Mouse (Mus musculus): Measurements from ENCODE around the gene Clba1. TPM values are rescaled to one million over a fixed set of nuclear protein-coding genes. Genes with fewer than 3 reads are reported as not detected.

Gene Clba1
- 0.63 and 1.7 TPM in 2 replicates for polyA plus RNA-seq (2012; ENCODE audit: insufficient read depth, insufficient read length, missing spikeins)

GRCm38 (mm10) chr12:112808587-112809364, at the start of gene Clba1:
Gene Clba1, plus strand, starts transcription at chr12:112808937.
- H3K27ac ChIP-seq (replicated peaks; ENCODE audit: low read depth, low read length): no peak within 1 kb of the TSS
- no peaks in the 10 kb centered on the region; the same call in 1 of the 2 replicates for H3K4me1 ChIP-seq (ENCODE audit: control insufficient read depth, insufficient read depth, insufficient read length, low read length)
- H3K4me3 ChIP-seq (ENCODE audit: insufficient read depth, low read depth, low read length): peak within 1 kb of the TSS; percentile 66

- H3K27ac ChIP-seq (replicated peaks; ENCODE audit: low read depth, low read length): no peak overlapping the region
- H3K4me3 ChIP-seq (ENCODE audit: insufficient read depth, low read depth, low read length): no peak overlapping the region
- H3K4me1 ChIP-seq (ENCODE audit: control insufficient read depth, insufficient read depth, insufficient read length, low read length): no peaks in the 10 kb centered on the region
Measured at GRCm38 (mm10) chr12:112759471-112759870, 49.3 kb upstream of the Clba1 start.

GRCm38 (mm10) chr12:112760154-112760926, 48.4 kb upstream of the Clba1 start, which contains the start of gene Pld4:
Gene Pld4, plus strand, starts transcription at chr12:112760655.
- Histone ChIP-seq H3K4me1 (ENCODE audit: control insufficient read depth, insufficient read depth, insufficient read length, low read length) (no peaks in the 10 kb centered on the region), H3K27ac (replicated peaks; ENCODE audit: low read depth, low read length) (peak within 1 kb of the TSS; percentile 89), H3K4me3 (ENCODE audit: insufficient read depth, low read depth, low read length) (peak within 1 kb of the TSS; percentile 39)

GRCm38 (mm10) chr12:112761411-112761810, 47.3 kb upstream of the Clba1 start:
- H3K4me1 ChIP-seq (ENCODE audit: control insufficient read depth, insufficient read depth, insufficient read length, low read length): no peaks in the 10 kb centered on the region

GRCm38 (mm10) chr12:112762018-112762417, 46.7 kb upstream of the Clba1 start:
- Histone ChIP-seq H3K4me3 (ENCODE audit: insufficient read depth, low read depth, low read length) (peak overlapping the region; percentile 43), H3K27ac (replicated peaks; ENCODE audit: low read depth, low read length) (peak overlapping the region; percentile 89)

More at GRCm38 (mm10) chr12:112761411-112761810, 47.3 kb upstream of the Clba1 start:
- Histone ChIP-seq H3K27ac (replicated peaks; ENCODE audit: low read depth, low read length) (peak overlapping the region; percentile 89), H3K4me3 (ENCODE audit: insufficient read depth, low read depth, low read length) (peak overlapping the region; percentile 39)

DNA sequence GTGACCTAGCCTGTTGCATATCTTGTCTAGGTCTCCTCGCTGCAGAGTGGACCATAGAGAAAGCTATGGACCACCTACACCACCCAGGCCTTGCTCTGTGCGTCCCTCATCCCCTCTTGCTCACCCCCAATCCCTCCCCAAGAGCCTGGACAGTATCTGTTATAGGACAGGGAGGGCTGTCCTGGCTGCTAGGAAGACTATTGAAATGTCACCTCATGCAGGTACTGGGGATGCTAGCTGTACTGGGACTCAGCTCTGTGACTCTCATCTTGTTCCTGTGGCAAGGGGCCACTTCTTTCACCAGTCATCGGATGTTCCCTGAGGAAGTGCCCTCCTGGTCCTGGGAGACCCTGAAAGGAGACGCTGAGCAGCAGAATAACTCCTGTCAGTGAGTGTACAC, 45.6 kb upstream of the Clba1 start:
- no peak overlapping the region for H3K4me3 ChIP-seq (ENCODE audit: insufficient read depth, low read depth, low read length)
- no peak overlapping the region for H3K27ac ChIP-seq (replicated peaks; ENCODE audit: low read depth, low read length)
- H3K4me1 ChIP-seq (ENCODE audit: control insufficient read depth, insufficient read depth, insufficient read length, low read length): no peaks in the 10 kb centered on the region

More at GRCm38 (mm10) chr12:112762018-112762417, 46.7 kb upstream of the Clba1 start:
- no peaks in the 10 kb centered on the region for H3K4me1 ChIP-seq (ENCODE audit: control insufficient read depth, insufficient read depth, insufficient read length, low read length)

GRCm38 (mm10) chr12:112764141-112764540, 44.6 kb upstream of the Clba1 start:
- no peak overlapping the region for H3K4me3 ChIP-seq (ENCODE audit: insufficient read depth, low read depth, low read length)
- H3K27ac ChIP-seq (replicated peaks; ENCODE audit: low read depth, low read length): no peak overlapping the region
- no peaks in the 10 kb centered on the region for H3K4me1 ChIP-seq (ENCODE audit: control insufficient read depth, insufficient read depth, insufficient read length, low read length)

DNA sequence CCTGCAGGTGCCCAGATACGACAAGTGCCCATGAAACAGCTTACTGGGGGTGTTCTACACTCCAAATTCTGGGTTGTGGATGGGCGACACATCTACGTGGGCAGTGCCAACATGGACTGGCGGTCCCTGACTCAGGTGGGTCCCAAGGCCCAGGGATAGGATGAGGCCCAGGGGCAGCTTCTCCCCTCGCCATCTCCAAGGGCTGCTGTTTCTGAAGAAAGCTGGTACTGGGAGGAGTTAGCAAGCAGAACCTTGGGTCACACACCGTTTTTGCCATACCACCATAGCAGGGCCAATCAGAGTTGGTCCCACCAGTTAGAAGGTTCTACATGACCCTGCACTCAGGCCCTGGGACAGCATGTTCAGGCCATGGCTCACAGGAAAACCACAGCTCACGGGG, 43.7 kb upstream of the Clba1 start:
- H3K27ac ChIP-seq (replicated peaks; ENCODE audit: low read depth, low read length): no peak overlapping the region
- H3K4me3 ChIP-seq (ENCODE audit: insufficient read depth, low read depth, low read length): no peak overlapping the region
- no peaks in the 10 kb centered on the region for H3K4me1 ChIP-seq (ENCODE audit: control insufficient read depth, insufficient read depth, insufficient read length, low read length)

GRCm38 (mm10) chr12:112766586-112766985, 42.2 kb upstream of the Clba1 start:
- Histone ChIP-seq H3K4me1 (ENCODE audit: control insufficient read depth, insufficient read depth, insufficient read length, low read length) (no peaks in the 10 kb centered on the region), H3K27ac (replicated peaks; ENCODE audit: low read depth, low read length) (no peak overlapping the region), H3K4me3 (ENCODE audit: insufficient read depth, low read depth, low read length) (no peak overlapping the region)

DNA sequence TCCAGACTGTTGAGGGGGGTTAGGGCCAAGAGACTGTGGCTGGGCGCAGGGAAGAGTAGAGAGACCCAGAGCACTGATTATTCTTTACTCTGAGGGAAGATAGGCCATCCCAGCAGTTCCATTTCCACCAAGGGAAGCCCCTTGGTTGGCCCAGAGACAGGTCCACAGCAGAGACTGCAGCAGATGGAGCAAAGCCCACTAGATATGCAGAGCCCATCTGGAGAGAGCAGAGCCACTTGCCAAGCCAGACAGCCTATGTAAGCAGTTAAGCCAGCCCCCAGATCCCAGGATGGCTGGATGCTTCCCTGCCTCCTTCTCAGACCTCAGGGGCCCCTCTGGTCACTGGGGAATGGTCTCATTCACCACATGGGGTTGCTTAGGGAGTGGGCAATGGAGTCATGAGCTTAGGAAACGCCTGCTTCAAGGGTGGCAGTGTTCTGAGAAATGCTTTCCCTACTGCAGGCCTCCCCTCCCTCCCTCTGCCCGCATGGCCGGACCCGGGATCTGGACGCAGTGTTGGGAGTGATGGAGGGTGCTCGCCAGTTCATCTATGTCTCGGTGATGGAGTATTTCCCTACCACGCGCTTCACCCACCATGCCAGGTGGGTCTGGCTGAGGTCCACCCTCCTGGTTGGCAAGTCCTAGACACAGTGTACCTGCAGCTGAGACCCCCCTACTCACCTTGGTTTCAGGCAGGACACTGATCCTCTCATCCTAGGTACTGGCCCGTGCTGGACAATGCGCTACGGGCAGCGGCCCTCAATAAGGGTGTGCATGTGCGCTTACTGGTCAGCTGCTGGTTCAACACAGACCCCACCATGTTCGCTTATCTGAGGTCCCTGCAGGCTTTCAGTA, 41.5 kb upstream of the Clba1 start:
- Histone ChIP-seq H3K4me1 (ENCODE audit: control insufficient read depth, insufficient read depth, insufficient read length, low read length) (no peaks in the 10 kb centered on the region), H3K27ac (replicated peaks; ENCODE audit: low read depth, low read length) (no peak overlapping the region), H3K4me3 (ENCODE audit: insufficient read depth, low read depth, low read length) (no peak overlapping the region)

GRCm38 (mm10) chr12:112768166-112768565, 40.6 kb upstream of the Clba1 start:
- H3K27ac ChIP-seq (replicated peaks; ENCODE audit: low read depth, low read length): no peak overlapping the region
- H3K4me1 ChIP-seq (ENCODE audit: control insufficient read depth, insufficient read depth, insufficient read length, low read length): no peaks in the 10 kb centered on the region
- H3K4me3 ChIP-seq (ENCODE audit: insufficient read depth, low read depth, low read length): no peak overlapping the region

DNA sequence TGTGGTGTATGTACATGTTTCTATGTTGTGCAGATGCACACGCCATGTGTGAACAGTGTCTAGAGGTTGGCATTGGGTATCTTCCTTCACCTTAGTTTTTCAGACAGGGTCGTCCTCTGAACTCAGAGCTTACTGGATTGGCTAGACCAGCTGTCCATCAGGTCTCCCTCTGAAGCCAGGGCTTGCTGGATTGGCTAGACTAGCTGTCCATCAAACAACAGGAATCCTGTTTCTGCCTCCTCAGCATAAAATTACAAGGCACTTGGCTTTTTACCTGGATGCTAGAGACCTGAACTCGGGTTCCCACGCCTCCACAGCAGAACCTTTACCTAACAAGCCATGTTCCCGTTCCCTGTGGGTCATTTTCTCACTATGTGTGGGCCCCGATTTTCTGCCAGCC, 39.7 kb upstream of the Clba1 start:
- Histone ChIP-seq H3K27ac (replicated peaks; ENCODE audit: low read depth, low read length) (no peak overlapping the region), H3K4me1 (ENCODE audit: control insufficient read depth, insufficient read depth, insufficient read length, low read length) (no peaks in the 10 kb centered on the region), H3K4me3 (ENCODE audit: insufficient read depth, low read depth, low read length) (no peak overlapping the region)

DNA sequence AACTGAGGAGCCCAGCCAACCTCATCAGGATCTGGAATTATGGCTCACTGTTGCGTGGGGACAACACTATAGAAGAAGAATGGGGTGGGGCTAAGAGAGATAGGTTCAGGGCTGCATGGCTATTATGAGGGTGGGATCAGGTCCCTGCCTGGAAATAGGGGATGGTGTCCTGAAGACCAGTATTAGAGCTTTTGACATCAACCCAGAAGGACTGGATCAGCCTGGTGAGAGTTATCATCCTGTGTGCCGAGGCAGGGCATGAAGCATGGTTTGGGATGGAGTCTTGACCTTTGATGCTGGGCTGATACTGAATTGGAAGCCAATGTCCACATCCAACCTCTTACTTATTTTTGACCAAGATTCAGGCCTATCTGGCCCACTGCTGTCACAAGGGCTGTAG, 39.0 kb upstream of the Clba1 start:
- Histone ChIP-seq H3K4me1 (ENCODE audit: control insufficient read depth, insufficient read depth, insufficient read length, low read length) (no peaks in the 10 kb centered on the region), H3K4me3 (ENCODE audit: insufficient read depth, low read depth, low read length) (no peak overlapping the region), H3K27ac (replicated peaks; ENCODE audit: low read depth, low read length) (no peak overlapping the region)

DNA sequence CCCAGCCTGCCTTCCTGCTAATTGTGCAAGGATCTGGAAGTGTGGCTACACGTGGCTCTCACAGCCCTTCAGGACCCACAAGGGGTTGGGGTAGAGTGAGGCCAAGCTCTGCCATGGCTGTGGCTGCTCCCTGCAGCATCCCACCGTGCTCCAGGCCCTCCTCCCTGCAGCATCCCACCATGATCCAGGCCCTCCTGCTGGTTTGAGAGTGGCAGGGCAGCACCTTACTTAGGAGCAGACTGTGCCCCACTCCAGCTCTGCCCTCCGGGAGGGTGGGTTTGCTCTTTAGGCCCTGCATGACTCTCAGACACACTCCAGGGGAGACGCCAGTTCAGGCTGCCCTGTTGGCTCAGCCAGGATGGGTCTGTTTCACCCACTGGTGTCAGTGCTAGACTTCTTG, 38.3 kb upstream of the Clba1 start:
- no peaks in the 10 kb centered on the region for H3K4me1 ChIP-seq (ENCODE audit: control insufficient read depth, insufficient read depth, insufficient read length, low read length)
- H3K4me3 ChIP-seq (ENCODE audit: insufficient read depth, low read depth, low read length): no peak overlapping the region
- H3K27ac ChIP-seq (replicated peaks; ENCODE audit: low read depth, low read length): no peak overlapping the region

DNA sequence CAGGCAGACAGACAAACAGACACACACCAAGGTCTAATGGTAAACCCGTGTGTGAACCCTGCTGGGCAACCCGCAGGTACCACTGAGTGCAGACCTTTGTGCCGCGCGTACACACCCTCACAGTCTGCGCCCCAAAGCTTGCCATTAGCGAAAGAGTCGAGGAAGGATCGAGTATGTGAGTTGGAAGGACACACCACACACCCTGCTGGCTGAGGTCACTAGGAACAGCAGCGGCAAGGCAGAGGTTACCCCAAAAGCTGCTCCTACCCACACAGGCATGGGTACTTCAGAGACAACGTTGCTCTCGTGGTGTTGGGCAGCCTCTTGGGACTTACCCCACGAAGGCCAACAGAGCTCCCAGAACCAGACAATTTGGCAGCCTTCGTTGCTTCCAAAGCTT, 36.4 kb upstream of the Clba1 start:
- H3K27ac ChIP-seq (replicated peaks; ENCODE audit: low read depth, low read length): no peak overlapping the region
- no peaks in the 10 kb centered on the region for H3K4me1 ChIP-seq (ENCODE audit: control insufficient read depth, insufficient read depth, insufficient read length, low read length)
- H3K4me3 ChIP-seq (ENCODE audit: insufficient read depth, low read depth, low read length): no peak overlapping the region
